Mouse (Mus musculus): ENCODE measurements around the gene Apol11b. TPM values are rescaled to one million over a fixed set of nuclear protein-coding genes. Genes with fewer than 3 reads are reported as not detected.

Apol11b gene
- polyA plus RNA-seq, 1 experiment from 2014 or later, result 0.19 TPM

DNA sequence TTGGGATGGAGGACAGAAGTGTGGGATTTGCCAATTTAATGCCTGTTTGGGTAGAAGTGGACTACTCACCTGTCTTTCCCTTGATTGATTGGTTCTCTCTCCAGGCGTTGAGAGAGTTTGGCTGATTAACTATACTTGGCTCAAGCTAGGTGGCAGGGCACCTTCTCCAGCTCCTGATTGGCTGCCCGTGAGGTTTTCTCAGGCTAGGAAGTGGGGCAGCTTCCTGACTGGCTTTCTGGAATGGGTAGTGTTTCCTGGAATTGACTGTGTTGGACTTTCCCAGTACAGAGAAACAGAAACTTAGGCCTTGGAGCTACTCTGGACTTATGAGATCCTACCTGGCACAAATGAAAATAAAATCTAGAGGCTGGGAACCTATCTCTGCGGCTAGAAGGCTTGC is 44.7 kb downstream of the Apol11b start:
- Histone ChIP-seq H3K27me3 (no peaks in the 10 kb centered on the region), H3K9me3 (no peaks in the 10 kb centered on the region), H3K4me1 (no peaks in the 10 kb centered on the region), H3K9ac (no peak overlapping the region), H3K36me3 (no peaks in the 10 kb centered on the region), H3K27ac (no peak overlapping the region), H3K4me2 (no peak overlapping the region), H3K4me3 (no peak overlapping the region)
- 57% methylated on average over 3 of the region's 3 CpGs for WGBS
- no peak for ATAC-seq (ENCODE audit: insufficient number of reproducible peaks, low FRiP score, low TSS enrichment, low read depth)

DNA sequence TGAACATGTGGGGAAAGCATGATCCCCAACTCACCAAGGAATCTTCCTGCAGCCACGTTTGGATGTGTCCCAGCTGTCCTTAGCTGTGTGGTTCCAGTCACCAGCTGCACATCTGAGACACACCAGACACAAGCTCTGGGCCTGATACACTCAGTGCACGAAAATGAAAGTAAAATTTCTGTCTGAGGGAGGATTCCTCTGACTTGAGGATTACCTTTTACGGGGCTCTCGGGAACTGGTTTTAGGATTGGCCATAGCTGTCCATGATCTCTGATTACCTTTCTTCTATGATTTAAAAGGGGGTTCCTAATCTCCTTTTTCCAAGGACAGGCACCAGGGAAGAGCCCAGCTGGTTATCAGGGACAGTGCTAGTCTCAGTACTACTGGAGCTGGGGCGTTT is 47.1 kb downstream of the Apol11b start, which contains the start of gene Apol10b:
Gene Apol10b, minus strand, starts transcription at position 165 of the 400 bp plus-strand sequence.
- WGBS, result 47% methylated on average over 5 of the region's 5 CpGs
- no peaks in the 10 kb centered on the region for H3K27me3 ChIP-seq
- H3K4me1 ChIP-seq, result no peaks in the 10 kb centered on the region
- no peak within 1 kb of the TSS for H3K4me3 ChIP-seq
- no peak for ATAC-seq (ENCODE audit: insufficient number of reproducible peaks, low FRiP score, low TSS enrichment, low read depth)
- H3K36me3 ChIP-seq, result no peaks in the 10 kb centered on the region
- no peak within 1 kb of the TSS for H3K9ac ChIP-seq
- H3K4me2 ChIP-seq, result no peak within 1 kb of the TSS
- no peaks in the 10 kb centered on the region for H3K9me3 ChIP-seq
- no peak within 1 kb of the TSS for H3K27ac ChIP-seq

DNA sequence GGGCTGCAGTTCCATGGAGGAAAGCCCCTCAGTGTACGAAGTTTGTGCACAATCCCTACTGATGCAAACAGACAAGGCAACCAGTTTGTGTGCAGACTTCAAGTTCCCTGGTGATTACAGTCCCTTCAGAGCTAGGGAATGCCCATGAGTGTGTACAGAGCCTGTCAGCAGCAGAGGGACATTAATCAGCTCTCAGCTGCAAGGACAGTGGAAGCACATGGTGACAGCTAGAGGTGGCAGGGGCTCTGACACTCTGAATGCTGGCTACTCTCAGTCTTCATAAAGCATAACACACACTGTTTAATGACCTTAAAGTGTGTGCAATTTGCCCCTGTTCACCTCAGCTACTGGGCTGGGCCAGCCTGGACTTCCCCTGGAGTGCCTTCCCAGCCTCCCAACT is 49.5 kb downstream of the Apol11b start:
- H3K9me3 ChIP-seq, result no peaks in the 10 kb centered on the region
- H3K9ac ChIP-seq, result no peak overlapping the region
- no peak overlapping the region for H3K4me2 ChIP-seq
- no peak overlapping the region for H3K4me3 ChIP-seq
- no peaks in the 10 kb centered on the region for H3K4me1 ChIP-seq
- 76% methylated on average over 1 of the region's 1 CpGs for WGBS
- H3K27me3 ChIP-seq, result no peaks in the 10 kb centered on the region
- H3K27ac ChIP-seq, result no peak overlapping the region
- no peaks in the 10 kb centered on the region for H3K36me3 ChIP-seq
- ATAC-seq (ENCODE audit: insufficient number of reproducible peaks, low FRiP score, low TSS enrichment, low read depth), result no peak

DNA sequence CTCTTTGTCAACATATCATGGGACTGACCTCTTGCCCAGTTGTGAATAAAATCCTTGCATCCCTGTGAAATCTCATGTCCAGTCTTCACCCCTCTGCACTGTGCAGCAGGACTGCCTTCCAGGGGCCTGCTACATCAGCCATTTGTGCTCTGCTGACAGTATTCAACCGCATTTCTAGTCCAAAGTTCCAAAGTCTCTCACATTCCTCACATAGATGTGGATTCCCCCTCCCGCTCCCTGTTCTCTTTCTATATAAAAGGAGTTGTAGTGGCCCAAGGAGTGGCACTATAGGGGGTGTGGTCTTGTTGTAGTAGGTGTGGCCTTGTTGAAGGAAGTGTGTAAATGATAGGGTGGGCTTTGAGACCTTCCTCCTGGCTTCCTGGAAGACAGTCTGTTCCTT is 52.2 kb downstream of the Apol11b start:
- Histone ChIP-seq H3K27ac (no peak overlapping the region), H3K4me1 (no peaks in the 10 kb centered on the region), H3K9me3 (no peaks in the 10 kb centered on the region), H3K4me2 (no peak overlapping the region), H3K4me3 (no peak overlapping the region), H3K27me3 (no peaks in the 10 kb centered on the region), H3K36me3 (no peaks in the 10 kb centered on the region), H3K9ac (no peak overlapping the region)
- 68% methylated on average over 2 of the region's 2 CpGs for WGBS
- no peak for ATAC-seq (ENCODE audit: insufficient number of reproducible peaks, low FRiP score, low TSS enrichment, low read depth)

DNA sequence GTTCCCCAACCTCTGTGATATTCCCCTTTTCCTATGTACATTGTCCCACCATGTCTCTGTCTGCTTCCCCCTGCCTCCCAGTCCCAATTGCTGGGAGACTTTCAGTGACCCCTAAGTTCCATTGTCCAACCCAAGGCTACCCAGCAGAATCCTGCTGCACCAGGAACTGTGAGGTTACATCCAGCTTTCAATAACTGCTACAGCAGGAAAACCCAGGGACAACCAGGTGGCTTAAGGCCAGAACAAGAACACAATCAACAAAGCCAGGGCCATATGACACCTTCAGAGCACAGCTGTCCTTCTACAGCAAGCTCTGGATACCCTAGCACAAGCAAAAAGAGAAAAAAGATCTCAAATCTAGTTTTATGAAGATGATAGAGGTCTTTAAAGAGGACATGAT is 54.1 kb downstream of the Apol11b start:
- Histone ChIP-seq H3K9ac (no peak overlapping the region), H3K27ac (no peak overlapping the region), H3K9me3 (no peaks in the 10 kb centered on the region), H3K27me3 (no peaks in the 10 kb centered on the region), H3K4me3 (no peak overlapping the region), H3K4me2 (no peak overlapping the region), H3K36me3 (no peaks in the 10 kb centered on the region), H3K4me1 (no peaks in the 10 kb centered on the region)
- ATAC-seq (ENCODE audit: insufficient number of reproducible peaks, low FRiP score, low TSS enrichment, low read depth), result no peak

DNA sequence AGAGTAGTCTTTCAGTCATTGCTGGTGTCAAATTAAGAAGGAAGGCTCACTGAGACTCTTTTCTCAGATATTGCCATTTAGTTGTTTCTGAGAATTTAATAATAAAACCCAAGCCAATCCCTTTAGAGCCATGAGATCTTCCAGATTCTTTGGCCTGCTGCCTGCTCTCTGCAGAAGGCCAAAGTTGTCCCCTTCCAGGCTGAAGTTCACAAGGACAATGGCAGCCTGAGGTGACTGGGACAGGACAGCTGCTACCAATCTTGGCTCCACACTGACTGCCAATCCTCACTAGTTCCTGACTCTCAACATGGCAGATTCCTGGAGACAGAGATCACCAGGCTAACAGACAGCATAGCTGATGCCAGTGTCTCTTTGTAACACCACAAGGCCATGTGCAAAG is 56.1 kb downstream of the Apol11b start:
- Histone ChIP-seq H3K4me3 (no peak overlapping the region), H3K36me3 (no peaks in the 10 kb centered on the region), H3K9me3 (no peaks in the 10 kb centered on the region), H3K4me2 (no peak overlapping the region), H3K27ac (no peak overlapping the region), H3K9ac (no peak overlapping the region), H3K27me3 (no peaks in the 10 kb centered on the region), H3K4me1 (no peaks in the 10 kb centered on the region)
- ATAC-seq (ENCODE audit: insufficient number of reproducible peaks, low FRiP score, low TSS enrichment, low read depth), result no peak

Other genes with a start within 250 kb of the Apol11b start
- 0.51 and 0.65 TPM in 2 replicates for gene Apol7a, start 244.2 kb downstream of the Apol11b start, polyA plus RNA-seq (2015; fragmentation: Nextera tagmentation; extraction: Ambion mirVana)
- gene Apol9a, start 232.2 kb downstream of the Apol11b start, polyA plus RNA-seq (2015; fragmentation: Nextera tagmentation; extraction: Ambion mirVana), result 0.14 TPM in 1 of 2 replicates, not detected in the other
- gene Apol7b, start 195.8 kb downstream of the Apol11b start, polyA plus RNA-seq (2015; fragmentation: Nextera tagmentation; extraction: Ambion mirVana), result 0.09 TPM in 1 of 2 replicates, not detected in the other
- gene Apol10a, start 166.2 kb downstream of the Apol11b start, polyA plus RNA-seq (2015; fragmentation: Nextera tagmentation; extraction: Ambion mirVana), result not detected in 2 replicates
- not detected in 2 replicates for gene Apol11a, start 135.0 kb downstream of the Apol11b start, polyA plus RNA-seq (2015; fragmentation: Nextera tagmentation; extraction: Ambion mirVana)
- not detected in 2 replicates for gene Apol7c, start 110.0 kb downstream of the Apol11b start, polyA plus RNA-seq (2015; fragmentation: Nextera tagmentation; extraction: Ambion mirVana)
- not detected in 2 replicates for gene 1700025B11Rik, start 81.4 kb downstream of the Apol11b start, polyA plus RNA-seq (2015; fragmentation: Nextera tagmentation; extraction: Ambion mirVana)
- 0.12 TPM in 2 replicates for gene Apol10b, start 47.2 kb downstream of the Apol11b start, polyA plus RNA-seq (2015; fragmentation: Nextera tagmentation; extraction: Ambion mirVana)
- gene Gm36245, start 44.0 kb downstream of the Apol11b start, polyA plus RNA-seq (2015; fragmentation: Nextera tagmentation; extraction: Ambion mirVana), result not detected in 2 replicates
- gene Apol7e, start 55.6 kb upstream of the Apol11b start, polyA plus RNA-seq (2015; fragmentation: Nextera tagmentation; extraction: Ambion mirVana), result 0.09 and 0.13 TPM in 2 replicates
- 0.12 and 0.22 TPM in 2 replicates for gene Apol9b, start 85.8 kb upstream of the Apol11b start, polyA plus RNA-seq (2015; fragmentation: Nextera tagmentation; extraction: Ambion mirVana)
- gene Apol8, start 113.7 kb upstream of the Apol11b start, polyA plus RNA-seq (2015; fragmentation: Nextera tagmentation; extraction: Ambion mirVana), result 0.14 and 0.15 TPM in 2 replicates
- 39.9 and 44.1 TPM in 2 replicates for gene Myh9, start 198.9 kb upstream of the Apol11b start, polyA plus RNA-seq (2015; fragmentation: Nextera tagmentation; extraction: Ambion mirVana)